Mouse (Mus musculus) CD4-positive helper T cell, adult 2 months (primary cell): Measurements from ENCODE around the gene Xlr.

Source experiments
- DNase-seq: peaks from one replicate; pipeline ENCODE4 v3.0.0-alpha.2; 2012; ENCODE audit warnings: low read depth, missing footprints, low spot score

The Xlr gene

DNA sequence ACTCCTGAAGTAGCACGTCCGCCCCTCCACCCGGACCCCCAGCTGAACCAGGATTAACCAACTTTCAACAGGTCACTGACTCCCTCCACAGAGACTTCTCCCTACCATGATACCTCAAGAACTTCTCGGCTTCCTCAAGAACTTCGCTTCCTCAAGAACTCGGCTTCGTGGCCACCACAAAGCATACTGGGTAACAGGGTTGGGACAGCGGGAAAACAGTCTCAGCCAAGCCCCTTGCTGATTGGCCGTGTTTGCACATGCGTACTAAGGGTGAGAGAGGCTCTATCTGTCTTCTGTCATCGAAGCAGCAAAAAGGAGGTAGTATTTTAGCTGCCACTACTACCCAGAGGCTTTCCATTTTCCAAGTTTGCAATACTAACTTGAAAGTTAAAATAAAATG, at the start of gene Xlr:
Xlr (minus strand) TSS at position 188 of the 400 bp plus-strand sequence.
- DNase-seq = peak; percentile 4

DNA sequence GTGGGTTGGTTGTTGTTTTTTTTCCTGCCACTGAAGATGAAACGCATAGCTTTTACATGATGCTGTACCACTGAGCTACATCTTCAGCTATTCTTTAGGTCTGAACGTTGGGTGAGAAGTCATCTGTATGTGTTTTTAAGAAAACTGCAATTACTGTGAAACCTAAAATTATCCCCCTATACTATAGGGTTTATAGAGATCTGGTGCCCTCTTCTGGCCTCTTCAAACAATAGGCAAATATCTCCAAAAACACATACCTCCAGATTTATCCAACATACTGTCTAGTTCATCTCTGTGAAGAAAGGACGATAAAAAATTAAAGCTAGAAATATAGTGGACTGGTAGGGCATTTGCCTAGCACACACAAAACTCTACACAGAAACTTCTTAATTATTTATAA, 1.6 kb upstream of the Xlr start:
- DNase-seq = no peak

DNA sequence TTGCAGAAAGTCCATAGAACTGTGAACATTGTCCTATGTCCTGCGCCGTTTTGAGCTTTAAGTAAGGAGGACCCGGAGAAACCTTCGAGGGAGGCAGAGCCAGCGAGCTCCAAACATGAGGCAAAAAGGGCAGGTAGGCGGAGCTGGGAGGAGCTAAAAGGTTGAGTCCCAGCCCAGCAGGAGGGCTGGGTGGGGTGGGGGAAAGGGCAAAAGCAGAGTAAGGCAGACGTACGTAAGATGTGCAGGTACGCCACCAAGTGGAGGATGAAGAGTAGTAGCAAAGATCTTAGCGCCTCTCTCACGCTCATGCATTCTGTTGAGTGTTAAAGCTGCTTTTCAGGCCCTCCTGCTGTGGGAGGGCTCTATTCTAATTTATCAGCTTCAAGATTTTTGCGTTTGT, 21.2 kb downstream of the Xlr start, which contains the start of gene Zfp36l3:
Zfp36l3 (minus strand) TSS at position 119 of the 400 bp plus-strand sequence.
- no peak for DNase-seq

DNA sequence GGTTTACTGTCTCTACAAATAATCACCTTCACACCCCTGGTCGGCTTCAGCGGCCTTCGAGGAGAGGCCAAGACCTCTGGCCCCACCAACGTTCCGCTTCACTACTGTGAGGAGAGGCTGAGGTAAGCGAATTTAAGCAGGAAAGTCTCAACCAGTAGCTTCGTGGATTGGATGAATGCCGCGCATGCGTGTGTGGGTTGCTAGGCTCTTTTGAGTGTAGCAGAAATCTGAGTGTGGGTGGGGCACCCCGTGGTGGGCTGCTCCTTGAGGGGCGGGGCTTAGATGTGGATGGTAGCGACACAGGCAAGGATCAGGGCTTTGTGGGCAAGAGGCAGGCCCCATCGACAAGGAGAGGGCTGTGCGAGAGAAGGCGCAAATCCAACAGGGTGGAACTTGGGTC, 39.8 kb downstream of the Xlr start, which contains the start of gene 1700013H16Rik:
1700013H16Rik (minus strand) TSS at position 96 of the 400 bp plus-strand sequence.
- no peak for DNase-seq

DNA sequence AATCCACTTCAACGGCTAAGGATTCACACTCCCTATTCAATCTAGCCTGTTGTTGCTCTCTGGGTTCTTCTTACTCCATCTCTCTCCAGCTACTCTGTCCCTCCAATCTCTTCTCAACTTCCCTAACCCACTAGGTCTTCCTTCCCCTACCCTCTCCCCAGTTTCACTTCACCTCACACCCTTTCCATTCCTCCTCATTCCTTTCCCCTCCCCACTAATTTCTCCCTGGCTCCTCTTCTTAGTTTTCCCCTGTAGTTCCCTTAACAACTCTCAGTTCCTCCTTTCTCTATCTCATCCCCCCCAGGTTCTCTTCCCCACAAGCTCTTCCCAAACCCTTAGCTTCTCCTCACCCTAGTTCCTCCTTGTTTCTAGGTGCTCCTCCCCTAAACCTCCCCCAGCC, 44.7 kb downstream of the Xlr start:
- no peak for DNase-seq

DNA sequence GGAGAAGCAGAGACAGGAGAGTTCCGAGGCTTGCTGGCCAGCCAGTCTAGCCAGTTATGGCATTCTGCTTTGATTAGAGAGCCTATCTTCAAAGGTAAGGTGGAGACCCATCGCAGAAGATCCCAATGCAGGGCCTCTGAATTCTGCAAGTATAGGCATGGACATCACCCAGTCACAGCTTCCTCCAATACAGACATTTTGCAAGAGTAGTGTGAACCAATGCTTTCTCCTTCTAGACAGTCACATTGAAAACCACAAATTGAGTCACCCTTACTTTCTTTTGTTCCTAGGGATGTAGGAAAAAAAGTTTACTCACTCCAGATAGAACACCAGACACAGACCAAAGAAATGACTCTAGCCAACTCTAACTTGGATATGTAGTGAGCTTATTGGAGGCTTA, 68.5 kb downstream of the Xlr start:
- no peak for DNase-seq
